Mouse (Mus musculus) right cerebral cortex, adult 2 months (tissue): ENCODE data around the gene Trim40.

Experiments used
- DNase-seq, 2 experiments: peaks; one replicate each; pipeline ENCODE4 v3.0.0; 2021 to 2022; ENCODE audit warnings: low spot score in 2 of 2

The Trim40 gene

DNA sequence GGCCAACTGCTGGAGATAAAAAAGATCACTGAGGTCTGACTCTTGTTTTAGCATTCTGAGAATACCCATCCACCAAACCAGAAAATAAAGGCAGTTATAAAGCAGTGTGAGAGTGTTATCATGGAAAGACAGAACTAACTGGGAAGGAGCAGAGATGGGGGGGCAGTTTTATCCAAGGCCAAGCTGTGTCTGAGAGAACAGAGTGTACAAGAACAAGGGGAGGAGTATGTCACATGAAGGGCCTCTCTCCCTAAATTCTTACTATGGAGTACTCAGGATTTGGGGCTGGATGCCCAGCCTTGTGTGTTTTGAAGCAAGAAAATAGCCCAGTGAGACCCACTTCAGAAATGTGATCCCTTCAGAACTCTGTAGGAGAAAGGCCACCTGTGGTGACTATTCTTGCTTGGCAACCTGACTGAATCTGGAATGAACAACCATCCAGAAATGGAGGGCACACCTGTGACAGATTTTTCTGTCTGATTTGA, 48.9 kb downstream of the Trim40 start:
- no peak for DNase-seq

DNA sequence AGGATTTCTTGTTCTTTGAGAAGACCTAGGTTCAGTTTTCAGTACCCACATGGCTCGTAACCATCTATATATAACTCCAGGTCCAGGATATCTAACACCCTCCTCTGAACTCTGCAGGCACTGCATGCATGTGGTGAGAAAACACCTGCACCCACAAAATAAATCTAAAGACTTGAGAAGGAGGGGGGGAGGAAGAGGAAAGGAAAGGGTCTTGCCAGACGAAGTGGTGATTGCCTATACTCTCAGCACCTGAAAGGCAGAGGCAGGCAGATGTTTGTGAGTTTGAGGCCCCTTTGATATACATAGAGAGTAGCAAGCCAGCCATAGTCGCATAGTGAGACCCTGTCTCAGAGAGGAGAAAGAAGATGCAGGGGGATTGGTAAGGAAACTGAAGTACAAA, 50.0 kb downstream of the Trim40 start:
- DNase-seq: no peak

DNA sequence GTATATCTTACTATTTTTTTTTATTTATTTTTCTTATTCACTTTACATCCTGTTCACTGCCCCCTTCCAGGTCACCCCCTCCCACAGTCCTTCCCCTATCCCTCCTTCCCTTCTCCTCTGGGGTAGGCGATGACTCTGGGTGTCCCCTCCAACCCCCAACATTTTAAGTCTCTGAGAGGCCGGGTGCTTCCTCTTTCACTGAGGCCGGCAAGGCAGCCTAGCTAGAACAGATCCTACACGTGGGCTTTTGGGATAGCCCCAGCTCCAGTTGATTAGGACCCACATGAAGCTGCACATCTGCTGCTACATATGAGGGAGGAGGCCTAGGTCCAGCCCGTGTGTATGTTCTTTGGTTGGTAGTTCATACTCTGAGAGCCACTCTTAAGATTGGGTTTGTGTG, 50.9 kb downstream of the Trim40 start:
- no peak for DNase-seq

DNA sequence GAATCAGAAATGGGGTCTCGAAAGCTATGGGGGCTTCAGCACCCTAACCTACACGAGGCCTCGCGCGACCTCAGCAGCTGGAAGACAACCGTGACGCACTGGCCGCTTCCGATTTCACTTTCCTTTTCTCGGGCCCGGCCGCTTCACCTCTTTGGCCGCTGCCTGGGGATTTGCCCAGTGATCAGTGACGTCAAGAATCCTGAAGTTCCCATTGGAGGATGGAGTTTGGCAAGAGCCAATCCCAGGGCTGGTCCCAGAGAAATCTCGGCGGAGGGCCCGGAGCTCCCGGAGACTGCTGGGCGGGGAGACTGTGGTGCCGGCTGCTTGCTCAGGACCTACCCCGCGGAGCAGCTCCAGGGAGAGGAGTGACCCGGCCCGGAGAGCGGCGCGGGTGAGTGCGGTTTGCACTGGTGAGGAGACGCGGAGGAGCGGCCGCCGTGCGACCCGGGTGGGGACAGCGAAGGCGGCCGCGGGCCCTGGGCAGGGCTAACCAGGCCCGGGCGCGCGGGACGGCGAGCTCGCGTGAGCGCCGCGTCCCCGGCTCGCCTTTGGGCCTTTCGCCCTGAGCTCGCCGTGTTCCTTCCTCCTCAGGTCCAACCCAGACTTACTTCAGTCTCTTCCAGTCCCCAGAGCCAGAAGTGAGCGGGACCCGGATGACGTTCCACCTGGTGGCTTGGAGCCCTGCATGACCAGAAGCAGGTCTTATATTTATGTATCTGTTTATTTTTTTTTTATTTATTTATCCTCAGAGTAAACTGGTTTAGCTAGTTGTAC, 52.9 kb downstream of the Trim40 start, which contains the start of gene Trim26:
Gene Trim26 (plus strand): TSS at position 261 of the 774 bp plus-strand sequence.
- peak; percentile 97 to 98 for DNase-seq

DNA sequence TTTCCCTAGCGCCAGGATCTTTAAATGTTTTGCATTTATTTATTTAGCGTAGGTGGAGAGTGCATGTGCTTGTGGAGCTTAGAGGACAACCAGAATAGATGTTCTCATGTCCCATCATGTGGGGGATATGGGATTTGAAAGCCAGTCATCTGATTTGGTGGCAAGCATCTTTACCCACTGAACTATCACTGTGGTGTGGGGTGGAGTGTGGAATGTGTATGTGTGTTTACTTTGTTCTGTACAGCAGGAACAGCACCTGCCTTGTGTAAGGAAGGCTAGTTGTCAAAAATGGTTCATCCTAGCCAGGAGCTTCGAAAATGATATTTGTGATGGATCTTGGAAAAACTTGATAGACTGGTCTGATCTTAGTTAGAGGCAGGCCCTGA, 53.5 kb downstream of the Trim40 start:
- DNase-seq: no peak

DNA sequence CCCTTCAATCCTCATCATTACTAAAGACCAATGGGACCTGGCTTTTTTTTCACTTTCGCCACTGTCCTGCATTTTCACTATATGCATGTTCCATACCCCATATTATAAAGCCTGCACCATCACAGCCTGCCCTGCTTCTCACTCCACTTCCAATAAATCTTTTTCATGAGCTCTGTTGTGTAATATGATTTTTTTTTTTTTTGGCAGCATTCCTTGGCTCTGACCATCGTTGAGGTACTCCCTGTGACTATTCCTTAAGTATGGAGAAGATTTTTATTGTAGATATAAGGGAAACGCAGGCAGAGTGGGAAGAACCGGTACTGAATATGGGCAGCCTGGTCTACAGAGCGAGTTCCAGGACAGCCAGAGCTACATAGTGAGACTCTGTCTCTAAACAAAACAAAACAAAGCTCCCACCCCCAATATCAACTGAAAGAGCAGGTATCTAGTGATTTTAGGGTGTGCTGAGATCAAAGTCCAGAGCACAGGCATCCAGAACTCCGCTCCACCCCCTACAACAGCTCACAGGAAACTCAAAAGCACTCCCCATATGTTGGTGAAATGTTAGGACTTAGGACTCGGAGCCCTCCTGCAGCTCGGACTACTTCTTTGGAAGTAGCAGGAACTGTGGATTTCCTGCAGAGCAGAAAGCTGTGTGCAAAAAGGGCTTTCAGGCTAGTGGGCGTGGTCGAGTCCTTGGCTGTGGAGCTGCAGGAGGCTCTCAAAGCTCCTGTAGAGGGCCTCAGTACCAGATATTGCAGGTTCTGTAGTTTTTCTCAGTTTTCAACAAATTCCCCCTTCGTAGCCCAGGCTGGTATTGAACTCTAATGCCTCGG, 54.1 kb downstream of the Trim40 start:
- peak; percentile 54 to 55 for DNase-seq

DNA sequence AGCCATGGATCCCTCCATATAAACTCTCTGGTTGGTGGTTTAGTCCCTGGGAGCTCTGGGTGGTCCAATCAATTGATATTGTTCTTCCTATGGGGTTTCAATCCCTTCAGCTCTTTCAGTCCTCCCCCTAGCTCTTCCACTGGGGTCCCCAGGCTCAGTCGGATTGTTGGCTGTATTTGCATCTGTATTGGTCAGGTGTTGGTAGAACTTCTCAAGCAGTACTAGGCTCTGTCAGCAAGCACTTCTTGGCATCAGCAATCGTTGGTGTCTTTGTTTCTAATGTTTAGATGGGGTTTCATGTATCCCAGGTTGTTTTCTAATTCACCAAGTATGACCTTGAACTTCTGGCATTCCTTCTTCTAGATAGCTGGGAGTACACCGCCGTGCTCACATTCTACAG, 57.2 kb downstream of the Trim40 start:
- DNase-seq: no peak
